Mouse (Mus musculus): ENCODE data around the gene Rab7b.
A peak's percentile ranks its signal among the peaks of the same experiment; 100 is the strongest.

The Rab7b gene

GRCm38 (mm10) chr1:131698770-131699169 is 10.3 kb downstream of the Rab7b start:
- DNase-seq, result no peak

- no peak for DNase-seq
Observed at GRCm38 (mm10) chr1:131699642-131700041, 11.1 kb downstream of the Rab7b start.

DNA sequence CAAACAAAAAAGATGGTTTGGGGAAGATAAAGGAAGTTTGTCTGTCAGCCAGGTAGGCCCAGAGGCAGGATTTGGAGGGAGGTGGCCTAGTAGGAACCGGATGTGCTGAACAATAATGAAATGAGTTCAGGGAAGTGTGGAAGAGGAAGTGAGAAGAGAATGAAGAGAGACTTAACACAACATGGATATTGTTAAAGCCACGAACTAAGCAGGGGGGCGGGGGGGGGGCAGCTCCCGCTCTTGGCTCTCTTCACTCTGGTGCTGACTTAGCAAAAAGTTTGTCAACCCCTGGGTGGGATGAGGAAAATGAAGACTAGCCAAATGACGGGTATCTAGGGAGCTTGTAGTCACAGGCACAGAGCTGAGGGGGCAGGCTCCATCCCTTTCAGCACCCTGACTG is 12.0 kb downstream of the Rab7b start:
- no peak for DNase-seq

DNA sequence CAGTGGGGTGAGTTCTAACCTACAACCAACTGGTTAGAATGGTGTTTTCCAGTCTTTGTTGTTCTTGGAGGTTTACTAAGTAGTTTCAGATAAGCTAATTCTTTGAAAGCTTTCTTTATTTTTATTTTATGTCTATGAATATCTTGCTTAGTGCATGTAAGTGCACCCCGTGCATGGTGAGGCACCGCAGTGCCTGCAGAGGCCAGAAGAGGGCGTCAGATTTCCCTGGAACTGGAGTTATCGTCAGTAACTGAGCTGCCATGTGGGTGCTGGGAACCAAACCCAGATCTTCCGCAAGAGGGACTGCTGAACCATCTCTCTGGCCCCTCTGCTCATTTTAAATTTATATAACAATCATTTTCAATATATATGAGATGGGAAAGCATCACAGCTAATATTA is 12.9 kb downstream of the Rab7b start:
- DNase-seq, result no peak

DNA sequence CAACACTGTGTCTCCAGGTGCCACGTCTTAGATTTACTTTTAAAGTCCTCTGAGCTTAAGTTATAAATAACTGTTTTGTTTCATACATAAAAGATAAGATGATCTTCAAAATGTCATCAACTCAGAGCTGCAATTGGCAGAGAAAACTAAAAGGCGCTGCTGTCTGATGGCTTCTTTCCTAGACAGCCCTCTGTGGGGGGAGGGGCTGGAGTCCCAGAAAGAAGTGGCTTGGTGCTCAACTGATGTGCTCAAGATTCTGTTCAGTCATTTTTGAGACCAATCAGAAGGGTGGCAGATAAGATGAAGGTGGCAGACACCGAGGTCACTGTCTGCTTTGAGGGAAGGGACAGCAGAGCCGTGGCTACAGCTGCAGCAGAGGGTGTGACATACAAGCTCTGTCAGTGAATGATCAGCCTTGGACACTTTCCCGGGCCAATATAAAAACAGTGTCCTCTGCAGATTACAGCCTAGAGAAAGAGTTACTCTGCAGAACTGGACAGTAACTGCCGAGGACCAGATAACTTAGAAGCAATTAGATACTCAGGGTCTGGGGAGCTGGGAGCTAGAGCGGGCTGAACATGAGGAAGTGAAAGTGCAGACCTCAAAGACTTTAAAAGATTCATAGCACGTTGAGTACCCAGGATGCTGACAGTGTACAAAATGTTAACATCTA is 13.7 kb downstream of the Rab7b start:
- DNase-seq, result no peak

DNA sequence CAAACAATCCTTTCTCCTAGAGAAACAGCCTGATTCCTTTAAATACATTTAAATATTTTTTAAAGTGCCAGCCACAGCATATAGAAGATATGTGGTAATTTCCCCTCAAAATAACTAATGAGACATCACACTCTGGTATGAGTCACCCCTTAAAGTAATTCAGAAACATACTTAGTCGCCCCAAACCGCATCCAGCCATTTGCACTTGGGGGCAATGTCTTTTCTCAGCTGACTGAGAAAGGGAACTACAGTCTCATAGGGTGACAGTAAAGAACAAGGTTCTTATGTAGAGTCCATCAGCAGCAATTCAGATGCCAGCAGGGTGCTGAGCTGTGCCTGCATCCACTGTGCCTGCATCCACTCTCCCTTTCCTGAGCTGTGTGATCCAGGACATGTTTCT is 15.0 kb downstream of the Rab7b start:
- no peak for DNase-seq

GRCm38 (mm10) chr1:131708338-131708737 is 19.8 kb downstream of the Rab7b start:
- peak; percentile 87 for DNase-seq

GRCm38 (mm10) chr1:131711518-131711917 is 23.0 kb downstream of the Rab7b start:
- DNase-seq, result no peak

GRCm38 (mm10) chr1:131712386-131712785 is 23.9 kb downstream of the Rab7b start:
- peak; percentile 94 for DNase-seq

DNA sequence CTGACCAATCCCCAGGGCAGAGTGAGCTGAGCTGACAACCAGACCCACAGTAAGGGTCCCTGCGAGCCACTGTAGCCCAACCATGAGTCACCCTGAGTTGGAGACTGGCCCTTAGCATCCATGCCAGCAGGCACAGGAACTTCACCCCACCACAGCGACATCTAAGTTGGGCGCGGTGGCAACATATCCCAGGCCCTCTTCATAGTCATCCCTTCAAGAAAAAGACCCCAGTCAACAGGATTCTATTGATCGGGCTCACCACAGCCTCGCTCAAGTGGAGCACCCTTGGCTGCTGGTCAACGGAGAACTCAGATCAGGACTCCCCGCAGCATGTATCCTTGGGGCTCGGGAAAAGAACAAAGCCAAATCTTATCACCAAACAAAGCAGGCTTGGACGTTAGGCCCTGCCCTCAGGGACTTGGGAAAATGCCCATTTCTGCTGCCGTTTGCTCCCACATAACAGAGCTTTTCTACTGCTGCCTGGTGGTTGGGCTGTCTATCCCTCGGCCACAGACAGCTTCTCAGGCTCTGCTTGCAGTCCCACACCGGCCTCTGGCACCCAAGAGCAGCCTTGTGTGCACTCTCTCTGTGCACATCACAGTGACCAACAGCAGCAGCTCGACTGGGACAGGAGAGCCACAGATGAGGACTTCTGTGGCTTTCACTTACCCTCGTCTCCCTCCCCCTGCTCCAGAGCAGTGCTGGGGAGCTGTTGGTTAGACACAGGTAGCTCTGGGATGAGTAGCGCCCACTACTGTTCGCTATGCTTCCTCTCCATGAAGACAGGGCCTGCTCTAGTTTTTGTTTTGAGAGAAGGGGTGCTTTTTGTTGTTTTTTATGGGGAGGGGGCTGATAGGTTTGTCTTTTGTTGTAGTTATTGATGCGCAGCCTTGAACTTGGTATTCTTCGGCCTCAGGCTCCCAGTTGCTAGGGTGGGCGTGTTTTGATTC is 26.2 kb downstream of the Rab7b start:
- peak; percentile 19 for DNase-seq

DNA sequence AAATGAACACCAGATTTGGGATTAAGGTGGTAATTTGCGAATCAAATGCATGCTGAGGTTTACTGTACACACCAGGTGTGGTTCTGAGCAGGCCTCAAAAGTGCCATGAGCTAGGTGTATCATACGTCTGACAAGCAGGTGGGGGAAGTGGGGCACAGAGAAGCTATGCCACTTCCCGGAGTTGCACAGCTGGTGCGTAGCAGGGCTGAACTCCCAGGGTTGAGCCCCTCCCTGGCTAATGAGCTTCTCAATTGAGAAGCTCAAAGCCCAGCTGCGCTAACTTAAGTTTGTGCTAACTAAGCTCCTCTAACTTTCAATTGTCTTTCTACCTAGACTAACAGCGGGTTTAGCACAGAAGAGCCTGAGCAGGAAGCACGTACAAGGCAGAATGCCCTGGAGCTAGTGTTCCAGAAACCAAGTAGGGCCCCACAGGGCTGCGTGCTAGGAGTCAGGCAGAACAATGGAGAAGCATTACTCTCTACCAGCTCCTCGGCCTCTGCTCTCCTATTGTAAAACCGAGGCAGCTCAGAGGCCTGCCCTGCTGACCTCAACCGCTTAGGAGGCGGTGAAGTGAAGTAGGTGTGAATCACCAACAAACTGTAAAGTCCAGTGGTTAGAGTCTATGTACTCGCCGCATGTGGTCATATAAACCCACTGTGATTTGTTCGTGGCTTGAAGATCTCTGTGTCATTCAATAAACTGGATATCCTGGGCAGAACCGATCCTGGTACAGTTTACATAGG is 30.6 kb downstream of the Rab7b start:
- no peak for DNase-seq

GRCm38 (mm10) chr1:131721989-131722388 is 33.5 kb downstream of the Rab7b start:
- no peak for DNase-seq

DNA sequence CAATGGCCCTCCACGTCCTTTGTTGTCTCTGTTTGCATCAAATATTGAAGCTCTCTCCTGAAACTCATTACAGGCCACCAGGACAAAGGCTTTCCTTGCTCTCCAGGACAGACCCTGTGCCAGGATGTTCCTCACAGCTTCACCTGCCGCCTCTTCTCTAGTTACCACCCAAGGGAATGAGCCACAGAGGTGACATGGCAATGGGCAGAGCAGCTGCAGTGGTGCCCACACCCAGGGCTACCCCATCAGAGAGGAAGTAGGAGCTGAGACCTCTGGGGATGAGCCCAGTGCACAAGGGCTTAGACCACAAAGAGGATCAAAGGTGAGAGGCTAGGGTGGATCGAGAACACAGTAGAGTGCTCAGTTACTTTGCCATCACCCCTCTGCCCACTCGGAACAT is 35.1 kb downstream of the Rab7b start:
- DNase-seq, result no peak

DNA sequence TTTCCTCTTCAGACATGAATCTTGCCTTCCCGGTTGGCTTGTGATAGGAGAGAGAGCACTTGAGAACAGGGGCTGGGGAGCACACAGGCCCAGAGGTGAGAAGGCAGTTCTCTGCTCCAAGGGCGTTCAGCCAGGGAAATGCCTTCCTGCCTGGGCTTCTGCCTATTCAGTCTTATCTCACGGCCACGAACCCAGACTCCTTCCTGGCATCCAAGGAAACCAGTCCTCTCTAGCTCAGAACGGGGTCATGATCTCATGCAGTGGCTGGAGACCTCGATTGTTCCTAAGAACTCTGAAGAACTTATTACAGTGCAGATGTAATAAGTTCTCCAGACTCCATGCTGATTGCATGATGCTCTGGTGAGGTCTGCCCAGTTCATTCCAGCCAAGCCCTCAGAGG is 38.1 kb downstream of the Rab7b start:
- peak; percentile 35 for DNase-seq

- DNase-seq, result no peak
Observed at GRCm38 (mm10) chr1:131730639-131731437, 42.3 kb downstream of the Rab7b start.

DNA sequence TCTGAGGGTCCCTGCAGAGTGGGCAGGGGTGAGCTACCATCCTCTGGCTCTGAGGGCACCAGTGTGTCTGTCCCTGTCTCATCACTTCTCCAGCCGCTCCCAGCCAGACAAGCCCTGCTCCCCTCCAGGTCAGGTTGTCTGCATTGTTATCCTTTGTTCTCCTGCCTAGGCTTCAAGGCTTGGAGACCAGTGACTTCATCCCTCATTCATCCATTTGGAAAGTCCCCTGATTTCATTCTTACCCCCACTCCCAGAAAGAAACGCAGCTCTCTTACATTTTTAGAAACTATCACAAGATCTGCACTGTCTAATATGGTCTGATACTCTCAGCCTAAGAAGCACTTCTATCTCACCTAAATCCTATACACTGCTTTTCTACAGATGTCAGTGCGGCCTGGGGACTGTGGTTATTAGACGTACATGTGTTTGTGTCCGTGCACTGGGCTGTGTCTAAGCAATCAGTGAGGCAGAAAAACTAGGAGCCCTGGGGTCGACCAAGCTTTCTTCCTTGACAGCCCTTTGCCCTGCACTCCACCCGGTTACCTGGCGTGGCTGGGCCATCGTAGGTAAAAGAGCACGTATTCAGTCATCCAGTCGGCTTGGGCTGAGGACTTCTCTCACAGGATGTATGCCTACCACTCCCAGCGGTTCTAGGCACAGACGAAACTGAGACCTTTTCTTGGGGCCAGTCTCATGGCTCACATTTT is 45.1 kb downstream of the Rab7b start:
- no peak for DNase-seq

DNA sequence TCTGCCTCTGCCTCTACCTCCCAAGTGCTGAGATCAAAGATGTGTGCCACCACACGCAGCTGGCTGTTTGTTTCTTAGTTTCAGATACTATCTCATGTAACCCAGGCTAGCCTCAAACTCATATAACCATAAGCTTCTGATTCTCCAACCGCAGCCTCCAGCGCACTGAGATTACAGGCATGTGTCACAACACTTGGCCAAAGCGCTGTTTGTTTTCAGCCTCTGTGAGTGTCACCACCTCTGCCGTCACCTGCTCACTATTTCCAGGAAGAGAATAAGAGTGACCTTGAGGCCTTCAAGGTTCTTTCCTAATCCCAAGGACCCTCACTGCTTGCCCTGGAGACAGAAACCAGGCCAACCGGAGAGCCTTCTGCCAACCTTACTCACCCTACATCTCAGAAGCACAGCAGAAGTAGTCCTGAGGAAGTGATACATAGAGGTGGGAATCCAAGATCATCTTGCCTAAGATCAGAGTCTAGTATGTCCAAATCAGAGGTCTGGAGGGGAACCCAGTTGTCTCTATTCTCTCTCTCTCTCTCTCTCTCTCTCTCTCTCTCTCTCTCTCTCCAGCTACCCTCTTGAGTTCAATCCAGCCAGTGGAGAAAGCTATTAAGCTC is 46.3 kb downstream of the Rab7b start:
- no peak for DNase-seq

DNA sequence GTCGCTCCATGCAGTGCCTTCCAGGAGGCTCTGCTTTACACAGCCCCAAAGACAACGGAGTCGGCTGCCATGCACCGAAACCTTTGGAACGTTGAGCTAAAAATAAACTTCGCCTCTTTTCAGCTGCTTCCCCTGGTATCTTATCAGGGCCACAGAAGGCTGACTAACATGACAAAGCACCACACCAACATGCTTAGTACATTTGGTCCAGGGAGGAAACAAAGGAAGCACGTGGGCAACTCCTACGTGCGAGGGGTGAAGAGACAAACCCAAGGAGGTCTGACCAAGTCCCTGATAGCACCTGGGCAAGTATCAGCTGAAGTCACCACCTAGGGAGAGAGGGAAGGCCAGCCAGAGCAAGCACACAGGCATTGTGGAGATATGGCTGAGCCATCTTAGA is 48.0 kb downstream of the Rab7b start:
- DNase-seq, result no peak

DNA sequence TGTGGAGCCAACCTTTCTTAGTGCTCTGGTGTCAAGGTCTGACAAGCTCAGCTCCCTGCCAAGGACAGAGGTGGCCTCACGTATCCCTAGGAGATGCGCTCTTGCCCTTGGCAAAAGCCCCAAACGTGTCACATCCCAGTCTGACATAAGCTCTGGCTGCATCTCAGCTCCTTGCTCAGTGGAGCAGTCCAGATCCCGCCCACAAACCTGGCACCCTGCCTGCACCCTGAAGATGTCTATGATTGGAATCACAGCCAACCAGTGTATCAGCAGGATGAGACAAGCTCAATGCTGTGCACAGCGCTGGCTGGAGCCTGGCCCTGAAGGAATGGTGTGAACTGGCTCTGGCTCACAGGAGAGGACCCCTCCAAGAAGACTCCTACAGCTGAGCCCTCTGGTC is 48.8 kb downstream of the Rab7b start:
- DNase-seq, result peak; percentile 70

DNA sequence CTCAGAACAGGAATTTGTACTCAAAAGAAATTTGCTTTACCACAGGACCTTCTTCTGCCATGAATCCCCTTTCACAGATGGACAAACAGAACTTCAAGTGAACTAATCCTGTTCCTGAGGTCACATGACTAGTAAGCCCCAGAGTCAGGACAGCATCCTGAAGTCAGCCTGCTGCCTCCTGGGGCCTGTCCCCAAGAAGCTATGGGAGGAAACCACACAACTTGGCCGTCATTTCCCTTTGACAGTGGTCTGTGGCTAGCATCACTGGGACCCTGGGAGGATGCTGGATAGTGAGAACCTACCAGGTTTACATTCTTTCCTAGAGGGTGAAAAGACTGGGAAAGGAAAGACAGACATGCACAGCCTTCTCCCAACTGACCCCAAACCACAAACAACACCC is 50.3 kb downstream of the Rab7b start:
- DNase-seq, result no peak

DNA sequence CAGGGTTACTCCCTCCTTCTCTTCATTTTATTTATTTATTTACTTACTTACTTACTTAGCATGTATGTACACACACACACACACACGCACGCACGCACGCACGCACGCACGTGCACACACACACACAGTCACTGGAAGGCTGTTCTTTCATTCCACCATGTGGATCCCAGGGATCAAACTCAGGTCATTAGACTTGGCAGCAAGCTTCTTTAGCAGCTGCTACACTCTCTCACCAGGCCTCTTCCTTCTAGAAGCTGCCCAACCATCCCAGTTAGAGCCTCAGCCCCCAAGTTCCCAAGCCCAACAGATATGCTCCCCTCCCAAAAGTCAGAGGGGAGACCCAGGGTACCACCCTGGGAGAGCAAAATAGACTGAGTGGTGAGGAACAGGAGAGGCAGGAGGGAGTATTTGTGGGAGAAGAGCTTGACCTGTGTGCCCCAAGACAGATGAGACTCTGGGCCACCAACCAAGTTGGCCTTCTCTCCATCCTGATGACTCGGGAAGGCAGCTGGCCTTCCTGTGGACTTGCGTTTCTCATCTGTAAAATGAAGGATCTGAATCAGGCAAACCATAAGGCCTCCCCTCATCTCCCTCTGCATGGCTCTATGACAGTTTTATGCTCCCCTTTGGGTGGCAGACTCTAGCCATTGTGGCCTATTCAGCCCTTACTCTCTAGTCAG is 51.1 kb downstream of the Rab7b start:
- no peak for DNase-seq

Data from lung, postnatal 36 days (tissue).